Mouse (Mus musculus): Measurements from ENCODE around the gene Slc9b1. TPM values are rescaled to one million over a fixed set of nuclear protein-coding genes. Genes with fewer than 3 reads are reported as not detected.

Slc9b1 gene
- polyA plus RNA-seq (2014; fragmentation: Illumina TruSeq; extraction: RNeasy Lipid Tissue Mini Kit (QIAGEN cat#74804); ENCODE audit: low read depth, low replicate concordance): 0.47 TPM

GRCm38 (mm10) chr3:135347739-135348264 lies at the start of gene Slc9b1:
Gene Slc9b1 (plus strand): TSS chr3:135348029.

GRCm38 (mm10) chr3:135307411-135308259 lies 40.2 kb upstream of the Slc9b1 start, which contains the start of gene Slc9b2:
Gene Slc9b2 (plus strand): TSS chr3:135307700.

GRCm38 (mm10) chr3:135423608-135424212 lies 75.9 kb downstream of the Slc9b1 start, which contains the start of gene Cisd2:
Gene Cisd2 (minus strand): TSS chr3:135423925.

GRCm38 (mm10) chr3:135437758-135438495 lies 90.1 kb downstream of the Slc9b1 start, which contains the start of gene Ube2d3:
Gene Ube2d3 (plus strand): TSS chr3:135438149.

Other genes with a start within 250 kb of the Slc9b1 start
- 15.5 TPM for gene Cenpe, start 135.5 kb upstream of the Slc9b1 start, polyA plus RNA-seq (2014; fragmentation: Illumina TruSeq; extraction: RNeasy Lipid Tissue Mini Kit (QIAGEN cat#74804); ENCODE audit: low read depth, low replicate concordance)
- 0.91 TPM for gene Bdh2, start 66.8 kb upstream of the Slc9b1 start, polyA plus RNA-seq (2014; fragmentation: Illumina TruSeq; extraction: RNeasy Lipid Tissue Mini Kit (QIAGEN cat#74804); ENCODE audit: low read depth, low replicate concordance)
- 0.19 TPM for gene Slc9b2, start 40.3 kb upstream of the Slc9b1 start, polyA plus RNA-seq (2014; fragmentation: Illumina TruSeq; extraction: RNeasy Lipid Tissue Mini Kit (QIAGEN cat#74804); ENCODE audit: low read depth, low replicate concordance)
- gene Cisd2, start 75.9 kb downstream of the Slc9b1 start, polyA plus RNA-seq (2014; fragmentation: Illumina TruSeq; extraction: RNeasy Lipid Tissue Mini Kit (QIAGEN cat#74804); ENCODE audit: low read depth, low replicate concordance): 135 TPM
- 1,586 TPM for gene Ube2d3, start 90.1 kb downstream of the Slc9b1 start, polyA plus RNA-seq (2014; fragmentation: Illumina TruSeq; extraction: RNeasy Lipid Tissue Mini Kit (QIAGEN cat#74804); ENCODE audit: low read depth, low replicate concordance)
- gene Manba, start 137.6 kb downstream of the Slc9b1 start, polyA plus RNA-seq (2014; fragmentation: Illumina TruSeq; extraction: RNeasy Lipid Tissue Mini Kit (QIAGEN cat#74804); ENCODE audit: low read depth, low replicate concordance): 18.5 TPM